Mouse (Mus musculus) frontal cortex, adult 2 months (tissue): ENCODE results near the gene Oas1c. TPM values are rescaled to one million over a fixed set of nuclear protein-coding genes. Genes with fewer than 3 reads are reported as not detected.
A peak's percentile ranks its signal among the peaks of the same experiment; 100 is the strongest.
"Not testable (repeated sequence)": the region's sequence is repeated elsewhere in the genome, so short reads cannot be mapped to it uniquely, and the experiment has no call there.

Experiments
- DNase-seq, 2 experiments: peaks; one replicate each; pipeline ENCODE4 v3.0.0; 2022; ENCODE audit warnings: low spot score in 1 of 2; ENCODE audit errors: extremely low spot score in 1 of 2
- polyA plus RNA-seq: library from polyadenylated mRNA; depleted of rRNA; stranded (reverse); fragments of >200 nt; gene quantifications from 2 replicates; pipeline ENCODE4 v1.2.3, GENCODE M21; 2012; rRNA removed

Oas1c gene
- 1.2 and 1.6 TPM in 2 replicates for polyA plus RNA-seq

- peak; percentile 75 to 86 for DNase-seq
Observed at GRCm38 (mm10) chr5:120811951-120812819, at the start of gene Oas1c. Oas1c (minus strand) TSS chr5:120812514.

- DNase-seq, result no peak
Observed at GRCm38 (mm10) chr5:120861121-120861520, 48.8 kb upstream of the Oas1c start, which contains the start of gene Oas1h. Oas1h (plus strand) TSS chr5:120861421.

- peak; percentile 5 to 30 for DNase-seq
Observed at GRCm38 (mm10) chr5:120859241-120859640, 46.9 kb upstream of the Oas1c start.

GRCm38 (mm10) chr5:120849601-120850136, 37.4 kb upstream of the Oas1c start:
- DNase-seq, result peak in 1 of 2 experiments; percentile 53

- no peak for DNase-seq
Observed at GRCm38 (mm10) chr5:120847067-120847466, 34.8 kb upstream of the Oas1c start, which contains the start of gene Oas1f. Oas1f (plus strand) TSS chr5:120847367.

GRCm38 (mm10) chr5:120844713-120845112, 32.4 kb upstream of the Oas1c start:
- DNase-seq, result no peak

- peak in 1 of 2 experiments; percentile 64 for DNase-seq
Observed at GRCm38 (mm10) chr5:120836731-120837585, 24.6 kb upstream of the Oas1c start.

GRCm38 (mm10) chr5:120833335-120834280, 21.3 kb upstream of the Oas1c start:
- DNase-seq, result no peak

GRCm38 (mm10) chr5:120831031-120831430, 18.7 kb upstream of the Oas1c start:
- DNase-seq, result no peak

GRCm38 (mm10) chr5:120818999-120819398, 6.7 kb upstream of the Oas1c start:
- no peak for DNase-seq

GRCm38 (mm10) chr5:120815949-120816348, 3.6 kb upstream of the Oas1c start:
- no peak for DNase-seq

- no peak for DNase-seq
Observed at GRCm38 (mm10) chr5:120813023-120813422, 709 bp upstream of the Oas1c start.

- no peak for DNase-seq
Observed at GRCm38 (mm10) chr5:120809171-120809570, 3.1 kb downstream of the Oas1c start.

GRCm38 (mm10) chr5:120806458-120806857, 5.9 kb downstream of the Oas1c start:
- DNase-seq, result peak in 1 of 2 experiments; percentile 72

- no peak for DNase-seq
Observed at GRCm38 (mm10) chr5:120803596-120803995, 8.7 kb downstream of the Oas1c start.

- DNase-seq, result not testable (repeated sequence)
Observed at GRCm38 (mm10) chr5:120798943-120799342, 13.4 kb downstream of the Oas1c start.

- not testable (repeated sequence) for DNase-seq
Observed at GRCm38 (mm10) chr5:120798147-120798546, 14.2 kb downstream of the Oas1c start.

- DNase-seq, result not testable (repeated sequence)
Observed at GRCm38 (mm10) chr5:120795480-120796034, 16.8 kb downstream of the Oas1c start, which contains the start of gene Oas1e. Oas1e (minus strand) TSS chr5:120795530.

- peak in 1 of 2 experiments; percentile 72 for DNase-seq
Observed at GRCm38 (mm10) chr5:120793043-120793442, 19.3 kb downstream of the Oas1c start.
